Mouse (Mus musculus): ENCODE results near the gene Gna15. TPM values are rescaled to one million over a fixed set of nuclear protein-coding genes. Genes with fewer than 3 reads are reported as not detected.

Gna15 gene
- polyA plus RNA-seq, 1 experiment from 2014 or later = 11.3 TPM

- H3K9me3 ChIP-seq (ENCODE audit: control insufficient read depth, low read length) = no peaks in the 10 kb centered on the region
- no peak overlapping the region for H3K27ac ChIP-seq (ENCODE audit: low read depth, low read length)
- 68% methylated on average over 5 of the region's 5 CpGs for WGBS
- peaks cover 27% of the 10 kb centered on the region for H3K4me1 ChIP-seq (replicated peaks; ENCODE audit: control insufficient read depth, insufficient read depth, low read length)
- H3K4me3 ChIP-seq (ENCODE audit: low read depth, low read length) = no peak overlapping the region
- no peak overlapping the region for H3K9ac ChIP-seq (ENCODE audit: low read depth, low read length)
- DNase-seq (ENCODE audit: low spot score) = no peak
- no peak for ATAC-seq (replicated peaks; ENCODE audit: low FRiP score)
- no peaks in the 10 kb centered on the region for H3K36me3 ChIP-seq (ENCODE audit: control insufficient read depth, insufficient read depth, low read length)
- no peak overlapping the region for H3K4me2 ChIP-seq
- no peaks in the 10 kb centered on the region for H3K27me3 ChIP-seq (replicated peaks; ENCODE audit: control insufficient read depth, insufficient read depth, low read length)
Observed at GRCm38 (mm10) chr10:81548944-81549343, 24.9 kb upstream of the Gna15 start.

- H3K4me3 ChIP-seq (ENCODE audit: low read depth, low read length) = no peak overlapping the region
- H3K9ac ChIP-seq (ENCODE audit: low read depth, low read length) = 0 out of 2 replicates have a peak overlapping the region, but pooled peaks have one; percentile 15
- H3K27ac ChIP-seq (ENCODE audit: low read depth, low read length) = peak overlapping the region; percentile 84
- no peaks in the 10 kb centered on the region for H3K9me3 ChIP-seq (ENCODE audit: control insufficient read depth, low read length)
- ATAC-seq (replicated peaks; ENCODE audit: low FRiP score) (no peak), DNase-seq (ENCODE audit: low spot score) (no peak)
- peaks cover 47% of the 10 kb centered on the region for H3K4me1 ChIP-seq (replicated peaks; ENCODE audit: control insufficient read depth, insufficient read depth, low read length)
- WGBS = 87% methylated on average over 13 of the region's 13 CpGs
- H3K27me3 ChIP-seq (replicated peaks; ENCODE audit: control insufficient read depth, insufficient read depth, low read length) = no peaks in the 10 kb centered on the region
- no peaks in the 10 kb centered on the region for H3K36me3 ChIP-seq (ENCODE audit: control insufficient read depth, insufficient read depth, low read length)
- peak overlapping the region; percentile 99 for H3K4me2 ChIP-seq
Observed at GRCm38 (mm10) chr10:81546788-81547571, 23.0 kb upstream of the Gna15 start.

GRCm38 (mm10) chr10:81546332-81546731 lies 22.3 kb upstream of the Gna15 start:
- Histone ChIP-seq H3K4me1 (replicated peaks; ENCODE audit: control insufficient read depth, insufficient read depth, low read length) (peaks cover 48% of the 10 kb centered on the region), H3K36me3 (ENCODE audit: control insufficient read depth, insufficient read depth, low read length) (no peaks in the 10 kb centered on the region), H3K4me2 (peak overlapping the region; percentile 99), H3K9me3 (ENCODE audit: control insufficient read depth, low read length) (no peaks in the 10 kb centered on the region), H3K27ac (ENCODE audit: low read depth, low read length) (peak overlapping the region; percentile 84), H3K9ac (ENCODE audit: low read depth, low read length) (peak overlapping the region; percentile 15; the same call in 1 of the 2 replicates), H3K27me3 (replicated peaks; ENCODE audit: control insufficient read depth, insufficient read depth, low read length) (no peaks in the 10 kb centered on the region), H3K4me3 (ENCODE audit: low read depth, low read length) (peak overlapping the region; percentile 22; the same call in 1 of the 2 replicates)
- DNase-seq (ENCODE audit: low spot score) (no peak), ATAC-seq (replicated peaks; ENCODE audit: low FRiP score) (peak; percentile 50)
- 27% methylated on average over 5 of the region's 5 CpGs for WGBS

- Histone ChIP-seq H3K9ac (ENCODE audit: low read depth, low read length) (peak within 1 kb of the TSS; percentile 90), H3K36me3 (ENCODE audit: control insufficient read depth, insufficient read depth, low read length) (peaks cover under 1% of the 10 kb centered on the region; the same call in 1 of the 2 replicates), H3K27me3 (replicated peaks; ENCODE audit: control insufficient read depth, insufficient read depth, low read length) (no peaks in the 10 kb centered on the region), H3K4me3 (ENCODE audit: low read depth, low read length) (peak within 1 kb of the TSS; percentile 96), H3K9me3 (ENCODE audit: control insufficient read depth, low read length) (no peaks in the 10 kb centered on the region), H3K4me1 (replicated peaks; ENCODE audit: control insufficient read depth, insufficient read depth, low read length) (peaks cover 50% of the 10 kb centered on the region), H3K4me2 (peak within 1 kb of the TSS; percentile 99), H3K27ac (ENCODE audit: low read depth, low read length) (peak within 1 kb of the TSS; percentile 84)
- peak; percentile 100 for DNase-seq (ENCODE audit: low spot score)
- 1% methylated on average over 59 of the region's 59 CpGs for WGBS
- peak; percentile 90 for ATAC-seq (replicated peaks; ENCODE audit: low FRiP score)
Observed at GRCm38 (mm10) chr10:81545161-81545747, 21.2 kb upstream of the Gna15 start, which contains the start of gene Gna11. Gene Gna11 (minus strand): TSS chr10:81545190.

GRCm38 (mm10) chr10:81544296-81545160 lies 20.5 kb upstream of the Gna15 start:
- peaks cover 48% of the 10 kb centered on the region for H3K4me1 ChIP-seq (replicated peaks; ENCODE audit: control insufficient read depth, insufficient read depth, low read length)
- WGBS = under 1% methylated on average over 93 of the region's 93 CpGs

GRCm38 (mm10) chr10:81543633-81544032 lies 19.6 kb upstream of the Gna15 start:
- Histone ChIP-seq H3K27ac (ENCODE audit: low read depth, low read length) (0 out of 2 replicates have a peak overlapping the region, but pooled peaks have one; percentile 19), H3K4me1 (replicated peaks; ENCODE audit: control insufficient read depth, insufficient read depth, low read length) (peaks cover 48% of the 10 kb centered on the region), H3K9me3 (ENCODE audit: control insufficient read depth, low read length) (no peaks in the 10 kb centered on the region), H3K27me3 (replicated peaks; ENCODE audit: control insufficient read depth, insufficient read depth, low read length) (no peaks in the 10 kb centered on the region), H3K36me3 (ENCODE audit: control insufficient read depth, insufficient read depth, low read length) (peaks cover 8% of the 10 kb centered on the region; the same call in 1 of the 2 replicates), H3K4me3 (ENCODE audit: low read depth, low read length) (peak overlapping the region; percentile 96), H3K4me2 (peak overlapping the region; percentile 99), H3K9ac (ENCODE audit: low read depth, low read length) (peak overlapping the region; percentile 90)
- DNase-seq (ENCODE audit: low spot score) = no peak
- WGBS = 83% methylated on average over 1 of the region's 1 CpGs
- ATAC-seq (replicated peaks; ENCODE audit: low FRiP score) = no peak

More at GRCm38 (mm10) chr10:81544296-81545160, 20.5 kb upstream of the Gna15 start:
- DNase-seq (ENCODE audit: low spot score) (no peak), ATAC-seq (replicated peaks; ENCODE audit: low FRiP score) (peak; percentile 7)
- peak overlapping the region; percentile 99 for H3K4me2 ChIP-seq
- no peaks in the 10 kb centered on the region for H3K9me3 ChIP-seq (ENCODE audit: control insufficient read depth, low read length)
- peak overlapping the region; percentile 84 for H3K27ac ChIP-seq (ENCODE audit: low read depth, low read length)
- H3K27me3 ChIP-seq (replicated peaks; ENCODE audit: control insufficient read depth, insufficient read depth, low read length) = no peaks in the 10 kb centered on the region
- peak overlapping the region; percentile 90 for H3K9ac ChIP-seq (ENCODE audit: low read depth, low read length)
- peaks cover 6% of the 10 kb centered on the region; the same call in 1 of the 2 replicates for H3K36me3 ChIP-seq (ENCODE audit: control insufficient read depth, insufficient read depth, low read length)
- peak overlapping the region; percentile 96 for H3K4me3 ChIP-seq (ENCODE audit: low read depth, low read length)

- WGBS = 75% methylated on average over 7 of the region's 7 CpGs
- Histone ChIP-seq H3K4me2 (peak overlapping the region; percentile 99), H3K4me1 (replicated peaks; ENCODE audit: control insufficient read depth, insufficient read depth, low read length) (peaks cover 48% of the 10 kb centered on the region), H3K27ac (ENCODE audit: low read depth, low read length) (peak overlapping the region; percentile 19; the same call in 1 of the 2 replicates), H3K9me3 (ENCODE audit: control insufficient read depth, low read length) (no peaks in the 10 kb centered on the region), H3K9ac (ENCODE audit: low read depth, low read length) (peak overlapping the region; percentile 90), H3K27me3 (replicated peaks; ENCODE audit: control insufficient read depth, insufficient read depth, low read length) (no peaks in the 10 kb centered on the region), H3K36me3 (ENCODE audit: control insufficient read depth, insufficient read depth, low read length) (peaks cover 8% of the 10 kb centered on the region; the same call in 1 of the 2 replicates), H3K4me3 (ENCODE audit: low read depth, low read length) (peak overlapping the region; percentile 96)
- DNase-seq (ENCODE audit: low spot score) (no peak), ATAC-seq (replicated peaks; ENCODE audit: low FRiP score) (no peak)
Observed at GRCm38 (mm10) chr10:81542727-81543460, 18.9 kb upstream of the Gna15 start.
